Mouse (Mus musculus) limb, embryonic 10.5 days (tissue): Measurements from ENCODE around the gene Rab31. TPM values are rescaled to one million over a fixed set of nuclear protein-coding genes. Genes with fewer than 3 reads are reported as not detected.

Experiments used
- DNase-seq: peaks from one replicate; pipeline ENCODE4 v3.0.0-alpha.2; 2017; ENCODE audit warnings: low spot score
- H3K27ac ChIP-seq: fragments of 300-500 bp; sonication (generic); 2 replicates; pipeline ENCODE4 v1.5.1; 2016; ENCODE audit warnings: mild to moderate bottlenecking
- H3K27me3 ChIP-seq: fragments of 300-500 bp; sonication (generic); 2 replicates; pipeline ENCODE4 v1.6.1; 2016; ENCODE audit warnings: low read depth, mild to moderate bottlenecking; ENCODE audit not compliant: poor library complexity, severe bottlenecking
- H3K36me3 ChIP-seq: fragments of 300-500 bp; sonication (generic); 2 replicates; pipeline ENCODE4 v1.6.1; 2016; ENCODE audit warnings: mild to moderate bottlenecking, moderate library complexity
- H3K4me1 ChIP-seq: fragments of 300-500 bp; sonication (generic); 2 replicates; pipeline ENCODE4 v1.6.1; 2016
- H3K4me3 ChIP-seq: fragments of 300-500 bp; sonication (generic); 2 replicates; pipeline ENCODE4 v1.5.1; 2016; ENCODE audit warnings: mild to moderate bottlenecking, moderate library complexity
- H3K9me3 ChIP-seq: fragments of 300-500 bp; sonication (generic); replicated peaks from 2 replicates; pipeline ENCODE4 v1.6.1; 2016; ENCODE audit warnings: mild to moderate bottlenecking
- WGBS: fragments of 180-500 bp; shearing (Covaris S2); methylation state at CpG from one replicate; pipeline ENCODE4 v1.1.7; 2016; 5-methylcytosine and 5-hydroxymethylcytosine counted together
- polyA plus RNA-seq: library from polyadenylated mRNA; unstranded; fragments of >200 nt; fragmentation: Nextera tagmentation; extraction: Ambion mirVana; gene quantifications from 2 replicates; pipeline ENCODE4 v1.2.1, GENCODE M21; 2016

Gene Rab31
- polyA plus RNA-seq, 1 experiment from 2014 or later: 52.3 TPM

DNA sequence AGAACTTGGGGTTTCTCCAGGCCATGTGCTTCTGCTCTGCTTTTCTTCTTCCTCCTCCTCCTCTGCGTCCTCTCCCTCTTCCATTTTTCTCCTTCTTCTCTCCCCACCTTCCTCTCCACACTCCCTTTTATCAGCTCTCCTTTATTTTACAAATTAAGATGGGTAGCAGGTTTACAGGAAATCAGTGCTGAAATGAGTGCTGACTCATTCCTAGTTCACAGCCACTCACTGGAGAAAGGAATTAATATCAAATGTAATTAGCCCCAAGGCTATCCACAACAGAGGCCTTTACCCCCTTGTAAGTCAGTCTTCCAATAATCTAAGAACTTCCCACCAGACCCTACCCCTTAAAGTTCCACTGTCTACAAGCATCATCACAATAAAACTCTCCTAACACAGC lies 3.7 kb upstream of the Rab31 start:
- 83% methylated on average over 1 of the region's 1 CpGs for WGBS
- no peak for DNase-seq
- no peak overlapping the region for H3K4me3 ChIP-seq

DNA sequence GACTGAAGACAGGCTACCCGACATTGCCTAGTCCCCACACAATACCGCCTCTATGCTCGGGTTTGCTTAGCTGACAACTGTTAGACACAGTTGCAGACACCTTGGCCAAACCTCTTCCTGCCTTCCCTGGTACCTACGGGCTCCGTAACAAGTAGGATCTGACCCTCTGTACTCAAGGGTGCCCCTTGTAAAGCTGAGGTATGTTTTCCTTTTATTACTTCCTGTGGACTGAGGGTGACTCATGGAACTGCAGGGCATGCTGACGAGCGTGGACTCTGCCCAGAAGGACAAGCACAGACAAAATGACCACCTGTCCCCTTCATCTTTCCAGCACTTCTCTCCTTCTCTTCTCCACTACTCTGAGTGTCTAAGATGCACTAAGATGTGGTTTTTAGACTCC lies 1.9 kb upstream of the Rab31 start:
- Histone ChIP-seq H3K27ac (peak overlapping the region; percentile 6; the same call in 1 of the 2 replicates), H3K4me3 (no peak overlapping the region), H3K9me3 (no peaks in the 10 kb centered on the region), H3K27me3 (peaks cover 8% of the 10 kb centered on the region; the same call in 1 of the 2 replicates), H3K4me1 (peaks cover 44% of the 10 kb centered on the region), H3K36me3 (no peaks in the 10 kb centered on the region)
- no peak for DNase-seq
- 53% methylated on average over 7 of the region's 7 CpGs for WGBS

More for the DNA sequence above, 3.7 kb upstream of the Rab31 start:
- H3K27ac ChIP-seq: no peak overlapping the region
- H3K36me3 ChIP-seq: no peaks in the 10 kb centered on the region
- peaks cover 2% of the 10 kb centered on the region; the same call in 1 of the 2 replicates for H3K27me3 ChIP-seq
- no peaks in the 10 kb centered on the region for H3K9me3 ChIP-seq
- H3K4me1 ChIP-seq: peaks cover 33% of the 10 kb centered on the region

DNA sequence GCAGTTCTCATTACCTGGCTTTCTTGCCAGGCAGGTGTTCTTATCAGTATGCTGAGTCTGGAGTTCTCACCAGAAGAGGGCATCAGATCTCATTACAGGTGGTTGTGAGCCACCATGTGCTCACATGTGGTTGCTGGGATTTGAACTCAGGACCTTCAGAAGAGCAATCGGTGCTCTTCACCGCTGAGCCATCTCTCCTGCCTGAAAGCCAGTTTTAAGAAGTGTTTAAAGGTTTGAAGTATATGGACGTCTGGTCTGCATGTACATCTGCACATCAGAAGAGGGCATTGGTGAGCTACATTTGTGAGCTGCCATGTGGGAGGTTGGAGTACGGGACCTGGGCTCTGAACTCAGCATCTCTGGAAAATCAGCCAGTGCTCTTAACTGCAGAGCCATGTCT lies 1.1 kb upstream of the Rab31 start:
- WGBS: 64% methylated on average over 4 of the region's 4 CpGs
- H3K4me3 ChIP-seq: no peak overlapping the region
- no peaks in the 10 kb centered on the region for H3K36me3 ChIP-seq
- no peaks in the 10 kb centered on the region for H3K9me3 ChIP-seq
- no peak for DNase-seq
- H3K4me1 ChIP-seq: peaks cover 51% of the 10 kb centered on the region
- H3K27ac ChIP-seq: no peak overlapping the region
- H3K27me3 ChIP-seq: peaks cover 8% of the 10 kb centered on the region; the same call in 1 of the 2 replicates

DNA sequence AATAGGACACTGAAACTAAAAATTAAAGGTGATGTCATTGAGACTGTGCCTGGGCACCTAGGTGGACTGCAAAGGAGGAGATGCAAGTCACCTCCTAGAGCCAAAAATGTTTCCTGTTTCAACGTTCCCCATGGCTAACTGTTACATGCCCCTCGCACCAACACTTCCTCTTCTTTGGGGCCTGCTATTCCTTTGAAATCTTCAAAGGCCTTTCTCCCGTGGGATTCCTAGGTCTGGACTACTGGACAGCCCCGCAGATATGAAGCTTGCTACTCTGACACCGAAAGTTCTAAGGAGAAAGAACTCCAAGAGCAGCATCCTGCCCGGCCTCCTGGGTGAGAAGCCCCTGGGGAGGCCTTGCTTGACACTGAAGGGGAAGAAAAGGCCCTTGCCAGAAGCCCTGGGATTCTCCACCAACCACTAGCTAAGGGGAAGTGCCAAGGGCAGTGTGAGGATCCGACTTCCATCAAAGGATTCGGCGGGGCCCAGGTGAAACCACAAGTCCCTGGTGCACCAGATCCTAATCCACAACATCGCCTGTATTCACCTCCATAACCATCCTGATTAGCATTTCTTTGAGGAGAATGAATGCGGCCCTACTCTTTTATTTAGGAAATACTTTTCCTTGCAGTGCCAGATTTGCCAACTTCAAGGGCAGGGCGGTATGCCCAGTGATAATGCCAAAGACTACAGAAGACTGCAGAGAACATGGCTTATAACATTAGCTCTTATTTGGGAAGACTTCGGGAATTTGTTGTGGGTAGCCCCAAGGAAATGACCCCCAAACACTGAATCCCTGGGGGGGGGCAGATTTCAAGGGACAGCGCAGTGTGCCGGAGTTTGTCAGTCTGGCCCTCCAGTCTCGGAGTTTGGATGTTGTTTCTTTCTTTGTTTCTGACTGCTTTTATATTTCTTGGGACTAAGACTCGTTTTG lies 1.3 kb downstream of the Rab31 start:
- Histone ChIP-seq H3K27ac (peak overlapping the region; percentile 89), H3K4me1 (peaks cover 52% of the 10 kb centered on the region), H3K27me3 (peaks cover 8% of the 10 kb centered on the region; the same call in 1 of the 2 replicates), H3K36me3 (peaks cover 3% of the 10 kb centered on the region; the same call in 1 of the 2 replicates), H3K9me3 (no peaks in the 10 kb centered on the region), H3K4me3 (peak overlapping the region; percentile 74)
- peak; percentile 46 for DNase-seq
- 22% methylated on average over 17 of the region's 17 CpGs for WGBS

DNA sequence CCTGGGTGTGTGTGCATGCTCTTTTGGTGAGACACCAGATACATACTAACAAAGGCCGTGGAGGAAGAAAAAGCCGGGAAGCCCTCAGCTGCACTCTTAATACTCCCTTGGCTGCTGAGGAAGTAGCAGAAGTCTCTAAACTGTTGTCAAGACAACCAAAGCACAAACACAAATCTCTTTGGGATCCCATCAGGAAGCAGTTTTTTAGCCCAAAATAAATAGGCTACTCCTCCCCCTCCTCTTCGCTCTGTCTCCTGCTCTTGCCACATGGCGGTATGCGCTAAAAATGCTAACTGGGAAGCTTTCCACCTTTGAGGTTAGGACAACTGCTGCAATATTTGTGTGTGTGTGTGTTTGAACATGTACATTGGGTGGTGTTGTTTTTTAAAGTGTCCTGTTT lies 4.1 kb downstream of the Rab31 start:
- Histone ChIP-seq H3K4me1 (peaks cover 42% of the 10 kb centered on the region), H3K36me3 (peaks cover 3% of the 10 kb centered on the region; the same call in 1 of the 2 replicates), H3K27me3 (peaks cover 8% of the 10 kb centered on the region; the same call in 1 of the 2 replicates), H3K27ac (no peak overlapping the region), H3K9me3 (no peaks in the 10 kb centered on the region), H3K4me3 (no peak overlapping the region)
- no peak for DNase-seq
- 87% methylated on average over 5 of the region's 5 CpGs for WGBS

DNA sequence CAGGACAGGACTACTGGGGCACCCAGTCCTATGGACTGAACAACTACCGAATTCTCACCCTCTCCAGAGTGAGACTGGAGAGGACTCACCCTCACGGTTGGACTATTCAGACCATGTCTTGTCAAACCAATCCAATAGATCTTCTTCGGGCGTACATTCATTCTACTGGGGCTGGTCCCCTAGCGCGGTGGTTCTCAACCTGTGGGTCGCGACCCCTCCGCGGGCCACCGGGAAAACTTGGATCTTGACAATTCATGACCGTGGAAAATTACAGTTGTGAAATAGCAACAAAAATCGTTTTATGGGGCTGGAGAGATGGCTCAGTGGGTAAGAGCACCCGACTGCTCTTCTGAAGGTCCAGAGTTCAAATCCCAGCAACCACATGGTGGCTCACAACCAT lies 9.3 kb downstream of the Rab31 start:
- no peak for DNase-seq
- WGBS: 94% methylated on average over 14 of the region's 14 CpGs
- Histone ChIP-seq H3K9me3 (no peaks in the 10 kb centered on the region), H3K4me3 (no peak overlapping the region), H3K36me3 (peaks cover 27% of the 10 kb centered on the region), H3K4me1 (no peaks in the 10 kb centered on the region; the same call in 1 of the 2 replicates), H3K27ac (no peak overlapping the region), H3K27me3 (no peaks in the 10 kb centered on the region)

DNA sequence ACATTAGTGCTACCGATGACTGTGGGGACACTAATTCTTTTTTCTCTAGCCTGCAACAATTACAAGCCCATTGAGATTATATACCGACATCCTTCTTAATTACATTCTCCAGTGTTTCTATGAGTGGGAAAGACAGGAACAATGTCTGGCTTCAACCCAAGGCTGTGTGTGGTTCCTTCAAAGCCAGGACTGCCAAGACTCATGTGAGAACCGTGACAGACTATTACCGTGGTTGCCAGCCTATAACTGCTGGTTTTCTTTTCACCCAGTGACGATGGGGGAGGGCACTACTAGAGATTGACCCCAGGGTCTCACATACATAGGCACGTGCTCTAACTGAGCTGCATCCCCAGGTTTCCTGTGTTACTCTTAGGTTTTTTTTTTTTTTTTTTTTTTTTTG lies 15.4 kb downstream of the Rab31 start:
- WGBS: 93% methylated on average over 6 of the region's 6 CpGs
- peaks cover 37% of the 10 kb centered on the region for H3K36me3 ChIP-seq
- no peak overlapping the region for H3K27ac ChIP-seq
- no peaks in the 10 kb centered on the region for H3K9me3 ChIP-seq
- no peak overlapping the region for H3K4me3 ChIP-seq
- H3K27me3 ChIP-seq: no peaks in the 10 kb centered on the region
- DNase-seq: no peak
- H3K4me1 ChIP-seq: no peaks in the 10 kb centered on the region

DNA sequence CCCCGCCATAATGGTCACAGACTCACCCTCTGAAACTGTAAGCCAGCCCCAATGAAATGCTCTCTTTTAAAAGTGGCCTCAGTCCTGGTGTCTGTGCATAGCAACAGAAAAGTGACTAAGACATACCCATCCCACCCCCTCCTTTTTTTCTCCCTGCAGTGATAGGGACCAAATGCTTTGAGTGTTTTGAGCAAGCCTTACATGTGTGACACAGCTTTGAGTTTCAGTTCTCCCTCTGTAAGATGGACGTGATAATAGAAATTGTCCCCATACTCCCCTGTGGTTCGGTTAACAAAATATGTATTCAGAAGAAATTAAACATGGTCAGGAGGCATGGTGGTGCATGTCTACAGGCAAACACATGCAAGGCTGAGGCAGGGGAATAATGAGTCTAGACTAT lies 16.7 kb downstream of the Rab31 start:
- Histone ChIP-seq H3K27me3 (no peaks in the 10 kb centered on the region), H3K9me3 (no peaks in the 10 kb centered on the region), H3K4me3 (no peak overlapping the region), H3K36me3 (peaks cover 37% of the 10 kb centered on the region), H3K4me1 (no peaks in the 10 kb centered on the region), H3K27ac (no peak overlapping the region)
- DNase-seq: no peak
- 92% methylated on average over 3 of the region's 3 CpGs for WGBS

DNA sequence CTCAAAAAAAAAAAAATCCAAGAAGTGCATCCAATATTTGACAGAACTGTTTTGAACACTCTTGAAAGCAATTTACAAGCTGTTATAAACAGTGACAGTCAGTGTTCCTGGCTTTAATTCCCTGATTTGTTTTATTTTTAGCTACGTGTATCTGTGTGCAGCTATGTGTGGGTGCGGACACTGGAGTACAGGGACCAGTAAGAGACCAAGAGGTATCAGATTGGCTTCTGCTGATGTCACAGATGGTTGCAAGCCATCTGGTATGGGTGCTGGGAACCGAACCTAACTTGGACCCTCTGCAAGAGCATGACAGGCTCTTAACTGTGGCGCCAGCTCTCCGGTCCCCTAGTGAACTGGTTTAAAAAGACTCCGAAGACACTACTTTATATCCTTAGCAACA lies 19.4 kb downstream of the Rab31 start:
- Histone ChIP-seq H3K27me3 (no peaks in the 10 kb centered on the region), H3K4me3 (no peak overlapping the region), H3K27ac (no peak overlapping the region), H3K9me3 (no peaks in the 10 kb centered on the region), H3K36me3 (peaks cover 20% of the 10 kb centered on the region), H3K4me1 (no peaks in the 10 kb centered on the region)
- WGBS: 93% methylated on average over 6 of the region's 6 CpGs
- DNase-seq: no peak

DNA sequence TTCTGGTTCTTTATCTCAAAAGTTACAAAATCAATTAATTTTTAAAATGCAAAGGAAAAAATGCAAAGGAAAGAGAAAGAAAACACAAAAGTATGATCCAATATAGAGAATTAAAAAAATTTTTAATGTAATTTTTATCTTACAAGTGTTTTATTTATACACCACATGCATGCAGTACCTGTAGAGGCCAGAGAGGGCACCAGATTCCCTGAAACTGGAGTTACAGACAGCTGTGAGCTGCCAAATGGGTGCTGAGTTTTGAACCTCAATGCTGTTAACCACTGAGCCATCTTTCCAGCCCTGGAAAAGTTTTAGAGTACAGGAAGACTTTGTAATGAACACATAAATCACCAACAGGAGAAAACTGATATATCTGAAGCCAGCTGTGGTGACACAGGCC lies 22.3 kb downstream of the Rab31 start:
- no peaks in the 10 kb centered on the region for H3K9me3 ChIP-seq
- DNase-seq: no peak
- H3K27me3 ChIP-seq: no peaks in the 10 kb centered on the region
- H3K27ac ChIP-seq: no peak overlapping the region
- H3K36me3 ChIP-seq: peaks cover 15% of the 10 kb centered on the region
- H3K4me1 ChIP-seq: 0 out of 2 replicates have a peak, but pooled peaks cover 2% of the 10 kb centered on the region
- no peak overlapping the region for H3K4me3 ChIP-seq

DNA sequence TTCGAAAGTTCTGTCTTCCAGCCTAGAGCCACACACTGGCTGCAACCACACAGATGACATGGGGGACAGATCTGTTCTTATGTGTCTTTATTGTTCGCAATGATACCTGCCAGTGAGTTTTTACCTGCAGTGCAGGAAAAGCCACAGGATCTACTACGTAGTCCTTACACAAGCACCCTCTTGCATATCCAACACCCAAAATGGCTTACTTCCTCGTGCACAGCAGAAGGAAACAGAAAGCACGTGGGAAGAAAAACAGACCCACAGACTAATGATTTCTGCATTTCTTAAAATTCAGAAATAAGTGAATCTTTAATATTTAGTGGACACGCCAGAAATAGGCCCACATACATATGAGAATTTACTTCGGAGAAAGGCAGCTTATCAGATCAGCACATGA lies 22.7 kb downstream of the Rab31 start:
- peaks cover 16% of the 10 kb centered on the region for H3K36me3 ChIP-seq
- no peak for DNase-seq
- H3K27ac ChIP-seq: no peak overlapping the region
- H3K4me3 ChIP-seq: no peak overlapping the region
- H3K9me3 ChIP-seq: no peaks in the 10 kb centered on the region
- WGBS: 93% methylated on average over 7 of the region's 7 CpGs
- H3K27me3 ChIP-seq: no peaks in the 10 kb centered on the region
- 0 out of 2 replicates have a peak, but pooled peaks cover 2% of the 10 kb centered on the region for H3K4me1 ChIP-seq

DNA sequence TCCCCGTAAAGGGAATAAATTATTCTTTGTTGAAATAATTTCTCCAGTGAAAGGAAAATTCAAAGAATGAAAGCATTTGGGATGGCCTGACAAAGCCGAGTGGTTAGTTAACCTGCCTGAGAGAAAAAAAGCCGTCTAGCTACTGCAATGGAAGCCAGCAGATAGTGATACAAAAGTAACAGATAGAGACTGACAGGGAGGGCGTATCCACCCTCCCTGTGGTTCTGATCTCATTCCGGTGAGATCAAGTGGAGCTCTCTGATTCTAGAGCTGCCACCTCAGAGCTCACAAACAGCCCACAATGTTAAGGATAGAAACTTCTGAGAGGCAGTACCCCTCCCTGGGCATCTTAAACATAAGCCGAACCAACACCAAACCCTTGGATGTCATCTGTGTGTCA lies 23.6 kb downstream of the Rab31 start:
- Histone ChIP-seq H3K4me1 (peaks cover 8% of the 10 kb centered on the region; the same call in 1 of the 2 replicates), H3K4me3 (no peak overlapping the region), H3K9me3 (no peaks in the 10 kb centered on the region), H3K27ac (no peak overlapping the region), H3K36me3 (peaks cover 22% of the 10 kb centered on the region), H3K27me3 (no peaks in the 10 kb centered on the region)
- 91% methylated on average over 6 of the region's 6 CpGs for WGBS
- no peak for DNase-seq

DNA sequence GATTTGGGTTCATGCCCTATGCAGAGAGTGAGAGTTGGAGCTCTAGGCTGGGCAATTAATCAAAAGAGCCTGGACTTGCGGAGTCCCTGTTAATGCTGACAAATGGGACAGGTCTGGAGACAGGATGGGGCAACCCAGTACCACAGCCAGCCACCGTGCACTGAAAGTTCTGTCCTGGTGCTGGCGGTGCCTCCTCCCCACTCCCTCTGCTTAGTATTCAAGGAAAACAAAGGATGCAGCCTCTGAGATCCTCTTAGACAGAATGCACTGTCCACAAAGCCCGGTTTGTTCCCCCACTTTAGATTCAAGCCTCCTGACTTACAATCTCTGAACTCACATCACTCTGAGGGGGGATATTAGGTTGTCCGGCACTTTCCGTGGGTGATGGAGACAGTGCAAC lies 26.2 kb downstream of the Rab31 start:
- H3K4me1 ChIP-seq: peaks cover 30% of the 10 kb centered on the region
- 78% methylated on average over 6 of the region's 6 CpGs for WGBS
- no peaks in the 10 kb centered on the region for H3K27me3 ChIP-seq
- no peak overlapping the region for H3K27ac ChIP-seq
- peaks cover 21% of the 10 kb centered on the region for H3K36me3 ChIP-seq
- no peaks in the 10 kb centered on the region for H3K9me3 ChIP-seq
- no peak overlapping the region for H3K4me3 ChIP-seq
- DNase-seq: no peak
